8 mouse cellular contexts compared by ENCODE assay signal in genomic region chr13:25020540-25020892, GRCm38 (mm10). TPM values are rescaled to one million over a fixed set of nuclear protein-coding genes. Genes with fewer than 3 reads are reported as not detected.
DNase-seq lines count a peak whose midpoint lies in the region; ATAC-seq and TF ChIP-seq lines count a peak whose summit lies in the region.

No protein-coding gene starts in this region.

- H3K27ac ChIP-seq in embryonic facial prominence, embryonic 15.5 days (replicated peaks), result 0 out of 2 replicates have a peak overlapping the region, but pooled peaks have one; percentile 63
- H3K27ac ChIP-seq in midbrain, embryonic 13.5 days, result peak overlapping the region; percentile 78; the same call in 1 of the 2 replicates

- no peak for DNase-seq in lung, adult 2 months
- DNase-seq in lung, postnatal 36 days, result no peak
- DNase-seq in layer of hippocampus, adult 9-10 months (ENCODE audit: low spot score), result no peak
- no peak for DNase-seq in embryo, embryonic 9.5 days (ENCODE audit: extremely low spot score)
- no peak for DNase-seq in layer of hippocampus, adult 11-12 months (ENCODE audit: low spot score)

- H3K4me2 ChIP-seq in embryonic facial prominence, embryonic 15.5 days (replicated peaks), result peak overlapping the region; percentile 76
- peak overlapping the region; percentile 76 for H3K4me2 ChIP-seq in midbrain, embryonic 13.5 days (replicated peaks)

- WGBS in lung, adult 2 months, result 31% methylated on average over 4 of the region's 4 CpGs
- WGBS in embryonic facial prominence, embryonic 15.5 days, result 50% methylated on average over 4 of the region's 4 CpGs
- WGBS in midbrain, embryonic 13.5 days, result 55% methylated on average over 4 of the region's 4 CpGs

- peaks cover 7% of the 10 kb centered on the region for H3K4me1 ChIP-seq in lung, adult 2 months (ENCODE audit: control insufficient read depth, insufficient read depth, low read length)
- peaks cover 13% of the 10 kb centered on the region for H3K4me1 ChIP-seq in embryonic facial prominence, embryonic 15.5 days
- H3K4me1 ChIP-seq in midbrain, embryonic 13.5 days (replicated peaks), result peaks cover 22% of the 10 kb centered on the region

- H3K9me3 ChIP-seq in embryonic facial prominence, embryonic 15.5 days (replicated peaks), result no peaks in the 10 kb centered on the region
- no peaks in the 10 kb centered on the region for H3K9me3 ChIP-seq in midbrain, embryonic 13.5 days

- no peak for TF ChIP-seq CTCF in lung, adult 2 months (IDR thresholded peaks at IDR 0.05; ENCODE audit: insufficient read depth, low read length)

- H3K9ac ChIP-seq in embryonic facial prominence, embryonic 15.5 days, result peak overlapping the region; percentile 85
- H3K9ac ChIP-seq in midbrain, embryonic 13.5 days (replicated peaks), result peak overlapping the region; percentile 91

- H3K4me3 ChIP-seq in lung, adult 2 months (replicated peaks; ENCODE audit: extremely low read depth, low read depth, low read length), result peak overlapping the region; percentile 82
- H3K4me3 ChIP-seq in embryonic facial prominence, embryonic 15.5 days (replicated peaks), result peak overlapping the region; percentile 85
- H3K4me3 ChIP-seq in midbrain, embryonic 13.5 days (replicated peaks), result peak overlapping the region; percentile 83

- H3K27me3 ChIP-seq in embryonic facial prominence, embryonic 15.5 days, result no peaks in the 10 kb centered on the region
- H3K27me3 ChIP-seq in midbrain, embryonic 13.5 days, result no peaks in the 10 kb centered on the region

- TF ChIP-seq POLR2A in lung, adult 2 months (IDR thresholded peaks at IDR 0.05; ENCODE audit: borderline replicate concordance, extremely low read depth, low read depth, low read length), result no peak

- no peak for ATAC-seq in embryonic facial prominence, embryonic 15.5 days (ENCODE audit: insufficient number of reproducible peaks, low FRiP score, low TSS enrichment, low read depth)
- peak; percentile 7 for ATAC-seq in inflammation-experienced regulatory T-cells, adult 6 months
- peak; percentile 73 for ATAC-seq in midbrain, embryonic 13.5 days

- H3K36me3 ChIP-seq in embryonic facial prominence, embryonic 15.5 days, result no peaks in the 10 kb centered on the region
- peaks cover 13% of the 10 kb centered on the region; the same call in 1 of the 2 replicates for H3K36me3 ChIP-seq in midbrain, embryonic 13.5 days

RNA-seq across cellular contexts. Expression of gene Mrs2, which starts 0.3 kb away (rescaled TPM):
- 16.6 and 19.5 TPM in 2 replicates for polyA plus RNA-seq in lung, adult 2 months (2012; rRNA removed)
- polyA plus RNA-seq in embryonic facial prominence, embryonic 15.5 days (2015; fragmentation: Nextera tagmentation; extraction: Ambion mirVana), result 11.5 and 13.8 TPM in 2 replicates
- 1 to 10 TPM; 5.0 to 6.5 (median 5.5) TPM for polyA plus RNA-seq in inflammation-experienced regulatory T-cells, adult 6 months (2017; shearing (Covaris generic))
- 18.6 and 19.3 TPM in 2 replicates for polyA plus RNA-seq in midbrain, embryonic 13.5 days (2015; fragmentation: Nextera tagmentation; extraction: Ambion mirVana)

RNA-seq across cellular contexts. Expression of gene Dcdc2a, which starts 35.3 kb away (rescaled TPM):
- 0.63 and 0.95 TPM in 2 replicates for polyA plus RNA-seq in lung, adult 2 months (2012; rRNA removed)
- polyA plus RNA-seq in embryonic facial prominence, embryonic 15.5 days (2015; fragmentation: Nextera tagmentation; extraction: Ambion mirVana), result 3.0 and 4.5 TPM in 2 replicates
- polyA plus RNA-seq in inflammation-experienced regulatory T-cells, adult 6 months (2017; shearing (Covaris generic)), result not detected
- polyA plus RNA-seq in midbrain, embryonic 13.5 days (2015; fragmentation: Nextera tagmentation; extraction: Ambion mirVana), result 2.8 and 3.0 TPM in 2 replicates
